Mouse (Mus musculus) neural tube, embryonic 14.5 days (tissue): ENCODE results near the gene Olfr965. TPM values are rescaled to one million over a fixed set of nuclear protein-coding genes. Genes with fewer than 3 reads are reported as not detected.
"Not testable (repeated sequence)": the region's sequence is repeated elsewhere in the genome, so short reads cannot be mapped to it uniquely, and the experiment has no call there.

ENCODE experiments used
- ATAC-seq: fragments of 200-750 bp; cut with Nextera tagmentation; 2 replicates; pipeline ENCODE4 v1.8.0; 2017; ENCODE audit warnings: low read depth, mild to moderate bottlenecking, moderate TSS enrichment, moderate library complexity
- H3K27ac ChIP-seq: fragments of 300-500 bp; sonication (generic); 2 replicates; pipeline ENCODE4 v1.5.1; 2014; ENCODE audit warnings: low read depth, mild to moderate bottlenecking, control low read depth, low read length, moderate library complexity, mixed read lengths
- H3K27me3 ChIP-seq: fragments of 300-500 bp; sonication (generic); 2 replicates; pipeline ENCODE4 v1.6.1; 2014; ENCODE audit warnings: low read length; ENCODE audit not compliant: control insufficient read depth, insufficient read depth
- H3K36me3 ChIP-seq: fragments of 300-500 bp; sonication (generic); 2 replicates; pipeline ENCODE4 v1.6.1; 2014; ENCODE audit warnings: low read length, mixed read lengths; ENCODE audit not compliant: control insufficient read depth, insufficient read depth
- H3K4me1 ChIP-seq: fragments of 300-500 bp; sonication (generic); 2 replicates; pipeline ENCODE4 v1.6.1; 2014; ENCODE audit warnings: low read length; ENCODE audit not compliant: control insufficient read depth, insufficient read depth
- H3K4me2 ChIP-seq: fragments of 300-500 bp; sonication (generic); 2 replicates; pipeline ENCODE4 v1.6.1; 2014; ENCODE audit warnings: mild to moderate bottlenecking, low read depth, low read length, control low read depth
- H3K4me3 ChIP-seq: fragments of 300-500 bp; sonication (generic); 2 replicates; pipeline ENCODE4 v1.5.1; 2014; ENCODE audit warnings: low read depth, low read length, control low read depth, mixed read lengths
- H3K9ac ChIP-seq: fragments of 300-500 bp; sonication (generic); replicated peaks from 2 replicates; pipeline ENCODE4 v1.6.1; 2014; ENCODE audit warnings: low read depth, mild to moderate bottlenecking, control low read depth, low read length, mixed read lengths
- H3K9me3 ChIP-seq: fragments of 300-500 bp; sonication (generic); 2 replicates; pipeline ENCODE4 v1.6.1; 2016; ENCODE audit warnings: low read length; ENCODE audit not compliant: control insufficient read depth
- WGBS: fragments of 180-500 bp; shearing (Covaris S2); extraction: QIAGEN DNeasy Blood & Tissue Kit; methylation state at CpG from one replicate; pipeline ENCODE4 v1.1.7; 2014; 5-methylcytosine and 5-hydroxymethylcytosine counted together
- polyA plus RNA-seq: library from polyadenylated mRNA; unstranded; fragments of >200 nt; fragmentation: Nextera tagmentation; extraction: Ambion mirVana; gene quantifications from 2 replicates; pipeline ENCODE4 v1.2.1, GENCODE M21; 2014

Olfr965 gene
- polyA plus RNA-seq, result not detected in 2 replicates

DNA sequence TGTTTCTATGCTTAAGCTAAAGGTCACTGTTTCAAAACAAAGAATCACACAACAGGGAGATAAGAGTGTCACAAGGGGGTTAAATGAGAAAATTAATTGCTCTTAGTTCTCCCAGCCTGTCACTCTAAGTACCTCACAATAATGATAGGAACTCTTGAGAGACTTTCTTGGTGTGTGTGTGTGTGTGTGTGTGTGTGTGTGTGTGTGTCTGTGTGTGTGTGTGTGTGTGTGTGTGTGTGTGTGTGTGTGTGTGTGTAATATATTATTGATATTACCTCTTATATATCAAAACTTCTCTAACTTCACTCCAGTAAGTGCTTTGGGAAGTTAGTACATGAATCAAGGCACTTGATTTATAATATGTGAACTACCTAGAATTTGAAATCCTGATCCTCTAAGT lies at the start of gene Olfr965:
Olfr965 (plus strand) TSS at position 301 of the 400 bp plus-strand sequence.
- no peaks in the 10 kb centered on the region for H3K4me1 ChIP-seq
- no peak within 1 kb of the TSS for H3K4me3 ChIP-seq
- no peaks in the 10 kb centered on the region for H3K27me3 ChIP-seq
- no peak within 1 kb of the TSS for H3K4me2 ChIP-seq
- H3K36me3 ChIP-seq, result no peaks in the 10 kb centered on the region
- H3K27ac ChIP-seq, result no peak within 1 kb of the TSS
- ATAC-seq, result no peak
- H3K9me3 ChIP-seq, result no peaks in the 10 kb centered on the region
- no peak within 1 kb of the TSS for H3K9ac ChIP-seq

DNA sequence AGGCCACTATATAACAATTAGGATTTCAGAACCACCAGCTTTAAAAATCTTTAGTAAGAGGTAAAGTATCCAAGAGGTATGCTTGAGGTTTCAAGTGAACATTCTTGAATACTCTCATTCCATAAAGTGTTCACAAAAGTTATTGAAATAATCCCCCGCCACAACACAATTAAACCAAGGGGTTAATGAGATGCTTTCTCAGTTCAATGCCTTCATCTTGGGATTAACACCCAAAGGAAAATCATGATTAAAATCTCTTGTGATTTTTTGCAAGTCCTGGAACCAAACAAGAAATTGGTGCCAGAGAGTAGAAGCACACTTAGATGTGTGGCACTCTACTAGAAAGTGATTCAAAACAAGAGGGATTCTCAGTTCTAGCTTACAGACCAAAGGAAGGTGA lies 44.2 kb upstream of the Olfr965 start, which contains the start of gene Olfr963:
Olfr963 (plus strand) TSS at position 301 of the 400 bp plus-strand sequence.
- Histone ChIP-seq H3K9ac (no peak within 1 kb of the TSS), H3K4me1 (no peaks in the 10 kb centered on the region), H3K4me3 (no peak within 1 kb of the TSS), H3K36me3 (no peaks in the 10 kb centered on the region), H3K9me3 (no peaks in the 10 kb centered on the region), H3K4me2 (no peak within 1 kb of the TSS), H3K27ac (no peak within 1 kb of the TSS), H3K27me3 (no peaks in the 10 kb centered on the region)
- no peak for ATAC-seq
- 89% methylated on average over 1 of the region's 1 CpGs for WGBS

DNA sequence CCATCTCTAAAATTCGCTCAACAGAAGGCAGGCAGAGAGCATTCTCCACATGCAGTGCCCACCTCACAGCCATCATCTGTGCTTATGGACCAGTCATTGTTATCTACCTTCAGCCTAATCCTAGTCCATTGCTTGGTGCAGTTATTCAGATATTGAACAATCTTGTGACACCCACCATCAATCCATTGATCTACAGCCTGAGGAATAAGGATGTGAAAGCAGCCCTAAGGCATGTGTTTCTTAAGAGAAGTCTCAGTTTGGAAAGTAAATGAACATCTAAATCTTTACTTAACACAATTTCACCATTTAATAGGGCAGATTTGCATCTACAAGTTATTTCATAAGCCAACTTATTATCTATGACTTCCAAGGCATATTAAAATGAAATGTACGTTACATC lies 41.4 kb upstream of the Olfr965 start:
- no peak overlapping the region for H3K4me2 ChIP-seq
- WGBS, result 81% methylated on average over 2 of the region's 2 CpGs
- ATAC-seq, result no peak
- H3K9ac ChIP-seq, result no peak overlapping the region
- H3K9me3 ChIP-seq, result no peaks in the 10 kb centered on the region
- H3K4me3 ChIP-seq, result no peak overlapping the region
- H3K36me3 ChIP-seq, result no peaks in the 10 kb centered on the region
- no peaks in the 10 kb centered on the region for H3K4me1 ChIP-seq
- no peaks in the 10 kb centered on the region for H3K27me3 ChIP-seq
- no peak overlapping the region for H3K27ac ChIP-seq

DNA sequence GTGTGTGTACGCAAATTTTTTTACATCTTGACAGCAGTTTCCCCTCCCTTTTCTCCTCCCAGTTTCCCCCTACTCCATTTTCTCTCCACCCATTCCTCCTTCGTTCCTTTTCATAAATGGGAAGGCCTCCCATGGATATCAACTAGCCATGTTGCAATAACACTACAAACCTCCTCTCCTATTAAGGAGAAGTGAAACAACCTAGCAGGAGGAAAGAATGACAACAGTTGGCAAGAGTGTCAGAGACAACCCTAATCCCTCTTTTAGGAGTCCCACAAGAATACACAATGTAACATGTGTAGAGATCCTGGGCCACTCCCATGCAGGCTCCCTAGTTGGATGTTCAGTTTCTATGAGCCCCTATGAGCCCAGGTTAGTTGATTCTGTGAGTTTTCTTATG lies 36.3 kb upstream of the Olfr965 start:
- H3K27ac ChIP-seq, result no peak overlapping the region
- no peaks in the 10 kb centered on the region for H3K27me3 ChIP-seq
- no peaks in the 10 kb centered on the region for H3K36me3 ChIP-seq
- no peaks in the 10 kb centered on the region for H3K9me3 ChIP-seq
- no peak overlapping the region for H3K9ac ChIP-seq
- H3K4me1 ChIP-seq, result no peaks in the 10 kb centered on the region
- WGBS, result 80% methylated on average over 2 of the region's 2 CpGs
- no peak overlapping the region for H3K4me2 ChIP-seq
- H3K4me3 ChIP-seq, result no peak overlapping the region
- no peak for ATAC-seq

DNA sequence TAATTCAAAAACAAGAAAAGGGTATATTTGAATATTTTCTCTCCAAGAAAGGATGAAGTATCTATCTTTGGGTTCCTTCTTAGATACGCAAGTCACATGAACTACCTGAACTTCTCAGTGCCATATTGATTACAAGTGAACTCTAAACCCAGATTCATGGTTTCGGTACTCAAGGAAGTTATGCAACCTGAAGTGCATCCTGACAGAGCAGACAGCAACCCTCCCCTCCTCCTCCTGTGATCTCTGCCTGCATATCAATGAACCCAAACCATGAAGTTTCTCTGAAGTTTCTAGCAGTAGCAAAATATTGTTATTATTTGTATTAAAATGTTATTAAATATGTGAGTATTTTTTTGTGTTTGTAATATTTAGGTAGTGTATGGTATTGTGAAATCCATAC lies 32.6 kb upstream of the Olfr965 start:
- no peaks in the 10 kb centered on the region for H3K9me3 ChIP-seq
- no peaks in the 10 kb centered on the region for H3K36me3 ChIP-seq
- H3K27ac ChIP-seq, result no peak overlapping the region
- H3K4me3 ChIP-seq, result no peak overlapping the region
- no peaks in the 10 kb centered on the region for H3K27me3 ChIP-seq
- ATAC-seq, result no peak
- no peak overlapping the region for H3K9ac ChIP-seq
- no peaks in the 10 kb centered on the region for H3K4me1 ChIP-seq
- WGBS, result 96% methylated on average over 2 of the region's 2 CpGs
- no peak overlapping the region for H3K4me2 ChIP-seq

DNA sequence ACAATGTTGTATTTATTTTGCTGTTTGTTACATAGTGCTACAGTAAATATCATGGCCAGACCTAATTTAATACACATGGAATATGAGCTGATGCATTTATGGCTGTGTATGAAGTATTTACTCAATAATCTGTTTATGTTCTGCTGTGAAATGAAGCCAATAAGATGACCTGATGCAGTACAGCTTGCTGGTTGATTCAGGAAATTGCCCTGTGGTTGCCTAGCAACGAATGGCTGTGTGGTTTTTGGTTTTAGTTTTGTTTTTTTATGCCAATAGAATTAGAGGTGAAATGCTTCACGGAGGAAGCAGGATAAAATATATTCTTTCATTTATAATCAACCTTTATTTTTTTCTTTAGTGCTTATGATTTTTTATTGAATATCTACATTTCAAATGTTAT lies 31.9 kb upstream of the Olfr965 start:
- H3K27me3 ChIP-seq, result no peaks in the 10 kb centered on the region
- no peaks in the 10 kb centered on the region for H3K9me3 ChIP-seq
- no peaks in the 10 kb centered on the region for H3K4me1 ChIP-seq
- no peak overlapping the region for H3K4me2 ChIP-seq
- H3K27ac ChIP-seq, result no peak overlapping the region
- no peaks in the 10 kb centered on the region for H3K36me3 ChIP-seq
- ATAC-seq, result peak; percentile 58; the same call in 1 of the 2 replicates
- H3K9ac ChIP-seq, result no peak overlapping the region
- WGBS, result 58% methylated on average over 2 of the region's 2 CpGs
- no peak overlapping the region for H3K4me3 ChIP-seq

DNA sequence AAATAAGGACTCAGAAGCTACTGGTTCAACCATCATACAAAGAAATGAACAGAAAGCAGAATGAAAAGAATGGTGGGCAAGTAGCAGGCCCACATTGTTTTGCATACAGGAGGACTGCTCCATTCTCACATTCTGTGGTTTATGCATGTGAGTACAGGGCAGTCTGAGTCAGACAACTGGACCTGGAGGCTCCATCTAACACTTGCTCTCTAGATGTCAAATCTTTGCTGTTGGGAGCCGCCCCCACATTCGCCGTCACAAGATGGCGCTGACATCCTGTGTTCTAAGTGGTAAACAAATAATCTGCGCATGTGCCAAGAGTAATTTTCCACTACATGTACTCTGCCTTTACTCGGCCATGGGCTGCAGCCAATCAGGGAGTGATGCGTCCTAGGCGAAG lies 10.0 kb upstream of the Olfr965 start:
- H3K4me2 ChIP-seq, H3K27ac ChIP-seq, H3K27me3 ChIP-seq, H3K9ac ChIP-seq, H3K9me3 ChIP-seq, ATAC-seq, H3K4me1 ChIP-seq, H3K4me3 ChIP-seq, H3K36me3 ChIP-seq: not testable (repeated sequence)
- 83% methylated on average over 7 of the region's 8 CpGs for WGBS

DNA sequence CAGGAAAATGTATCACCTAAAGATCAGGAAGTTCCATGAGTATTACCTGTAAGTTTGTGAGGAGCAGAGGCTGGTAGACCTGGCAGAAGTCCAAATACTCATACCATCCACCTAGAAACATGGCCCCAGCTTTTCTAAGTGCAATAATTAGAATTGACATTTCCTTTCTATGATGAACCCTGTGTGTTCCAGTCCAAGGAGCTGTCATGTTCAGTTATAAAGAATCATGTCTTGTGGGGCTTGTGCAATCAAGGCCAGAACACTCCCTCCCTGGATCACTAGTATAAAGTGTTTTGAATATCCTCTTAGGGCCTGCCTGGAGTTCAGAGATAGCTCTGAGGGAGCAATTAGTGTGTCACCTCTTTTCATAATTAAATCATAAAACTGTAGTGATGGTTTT lies 4.1 kb upstream of the Olfr965 start, which contains the start of gene Olfr149:
Olfr149 (minus strand) TSS at position 101 of the 400 bp plus-strand sequence.
- Histone ChIP-seq H3K9ac (no peak within 1 kb of the TSS), H3K9me3 (no peaks in the 10 kb centered on the region), H3K27ac (no peak within 1 kb of the TSS), H3K36me3 (no peaks in the 10 kb centered on the region), H3K27me3 (no peaks in the 10 kb centered on the region), H3K4me1 (no peaks in the 10 kb centered on the region), H3K4me2 (no peak within 1 kb of the TSS), H3K4me3 (no peak within 1 kb of the TSS)
- ATAC-seq, result no peak

DNA sequence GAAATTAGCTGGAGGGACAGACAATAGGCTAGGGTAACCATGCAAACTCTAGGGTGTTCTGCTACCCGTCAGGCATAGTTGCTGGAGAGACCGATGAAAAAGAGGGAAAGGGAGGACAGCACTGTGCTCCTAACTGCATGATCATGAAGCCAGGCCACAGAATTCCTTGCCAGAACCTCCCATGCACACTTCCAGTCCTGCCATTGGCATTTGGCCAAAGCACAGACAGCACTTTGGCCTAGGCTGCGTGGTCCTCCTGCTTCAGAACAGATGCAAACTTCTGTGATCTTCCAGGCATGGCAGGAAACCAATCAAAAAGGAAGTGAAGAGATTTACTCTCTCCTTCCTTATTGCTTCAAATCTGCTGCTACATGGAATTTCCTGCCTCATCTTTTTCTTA lies 2.2 kb upstream of the Olfr965 start:
- no peak for ATAC-seq
- no peaks in the 10 kb centered on the region for H3K4me1 ChIP-seq
- no peaks in the 10 kb centered on the region for H3K36me3 ChIP-seq
- WGBS, result 79% methylated on average over 3 of the region's 3 CpGs
- no peaks in the 10 kb centered on the region for H3K9me3 ChIP-seq
- H3K27ac ChIP-seq, result no peak overlapping the region
- H3K4me3 ChIP-seq, result no peak overlapping the region
- no peaks in the 10 kb centered on the region for H3K27me3 ChIP-seq
- no peak overlapping the region for H3K9ac ChIP-seq
- no peak overlapping the region for H3K4me2 ChIP-seq

DNA sequence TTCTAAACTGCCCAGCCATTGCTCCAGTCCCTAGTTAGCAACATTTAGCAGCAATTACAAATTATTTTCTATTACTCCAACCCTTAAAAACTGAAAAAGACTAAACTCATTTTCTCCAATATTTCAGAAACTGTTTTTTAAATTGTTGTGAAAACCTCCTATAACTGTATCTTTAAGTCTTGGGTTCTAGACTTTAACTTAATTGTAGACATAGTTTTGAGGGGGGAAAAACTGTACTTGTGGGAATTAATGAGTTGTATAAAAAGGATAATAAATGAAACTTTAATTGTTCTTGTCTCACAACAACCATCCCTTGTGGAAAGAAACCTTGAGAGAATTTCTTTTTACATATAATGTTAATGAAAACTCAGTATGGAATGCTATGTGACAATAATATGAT lies 19.5 kb downstream of the Olfr965 start, which contains the start of gene Olfr150:
Olfr150 (plus strand) TSS at position 301 of the 400 bp plus-strand sequence.
- ATAC-seq, result no peak
- Histone ChIP-seq H3K9ac (no peak within 1 kb of the TSS), H3K4me3 (no peak within 1 kb of the TSS), H3K27ac (no peak within 1 kb of the TSS), H3K4me1 (no peaks in the 10 kb centered on the region), H3K36me3 (no peaks in the 10 kb centered on the region), H3K9me3 (no peaks in the 10 kb centered on the region), H3K27me3 (no peaks in the 10 kb centered on the region), H3K4me2 (no peak within 1 kb of the TSS)
